Mouse (Mus musculus) kidney, adult 18-20 months (tissue): ENCODE measurements around the gene Rbpj.
A peak's percentile ranks its signal among the peaks of the same experiment; 100 is the strongest.

Experiments used
- DNase-seq: peaks from one replicate; pipeline ENCODE4 v3.0.0; 2021

Gene Rbpj

DNA sequence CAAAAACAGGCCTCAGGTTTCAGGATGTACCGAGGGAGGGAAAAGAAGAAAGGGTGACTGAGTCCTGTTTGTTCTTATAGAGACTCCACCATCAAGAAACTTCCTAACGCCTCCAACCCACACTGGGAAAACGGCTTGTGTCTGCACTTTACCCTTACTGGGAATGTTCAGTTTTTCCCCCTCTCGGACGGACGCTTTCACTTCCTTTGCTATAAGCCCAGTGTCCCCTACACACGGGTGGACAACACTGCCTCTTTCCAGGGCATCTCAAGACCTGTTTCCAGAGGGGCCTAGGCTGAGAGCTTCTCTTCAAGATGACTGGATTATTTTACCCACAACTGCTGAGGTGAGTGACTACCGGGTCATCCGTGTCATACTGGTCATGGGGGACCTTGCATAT lies at the start of gene Rbpj:
TSS of gene Rbpj (plus strand) at position 270 of the 400 bp plus-strand sequence.
- no peak for DNase-seq

- DNase-seq = no peak
Measured at GRCm38 (mm10) chr5:53420777-53421176, 45.2 kb upstream of the Rbpj start.

- DNase-seq = no peak
Measured at GRCm38 (mm10) chr5:53421291-53421690, 44.7 kb upstream of the Rbpj start.

DNA sequence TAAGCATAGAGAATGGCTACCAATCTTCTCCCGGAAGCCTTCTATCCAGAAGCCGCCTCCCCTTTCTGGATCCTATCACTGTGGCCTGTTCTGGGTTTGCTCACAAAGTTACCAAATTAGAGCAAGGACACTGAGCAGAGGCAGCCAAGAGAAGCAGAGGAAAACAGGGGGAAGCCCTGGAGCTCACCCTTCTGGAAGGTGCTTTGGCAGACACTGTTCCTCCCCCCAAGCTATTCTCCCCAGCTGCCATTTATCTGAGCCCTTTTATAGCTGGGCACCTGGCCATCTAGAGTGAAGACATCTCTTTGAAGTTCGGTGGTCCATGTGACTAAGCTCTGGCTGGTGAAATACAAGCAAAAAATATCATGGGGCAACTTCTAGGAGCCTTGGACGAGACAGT lies 38.5 kb upstream of the Rbpj start:
- DNase-seq = no peak

- DNase-seq = no peak
Measured at GRCm38 (mm10) chr5:53429683-53430477, 36.1 kb upstream of the Rbpj start.

DNA sequence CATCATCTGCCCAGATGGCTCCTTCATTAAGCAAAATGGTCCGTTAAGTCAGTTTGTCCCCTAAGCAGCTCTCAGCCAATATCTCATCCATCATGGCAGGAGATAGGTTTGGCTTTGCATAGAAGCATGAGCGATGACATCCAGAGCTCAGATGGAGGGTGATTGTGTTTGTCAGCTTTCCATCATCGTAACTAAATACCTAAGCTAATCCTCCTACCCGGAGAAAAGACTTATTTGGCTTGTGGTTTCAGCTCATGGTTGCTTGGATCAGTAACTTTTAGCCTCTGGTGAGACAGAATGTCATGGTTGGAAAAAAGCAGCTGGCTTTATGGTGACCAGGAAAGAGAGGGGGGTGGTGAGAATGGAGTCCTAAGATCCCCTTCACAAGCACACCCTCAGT lies 33.5 kb upstream of the Rbpj start:
- DNase-seq = no peak

DNA sequence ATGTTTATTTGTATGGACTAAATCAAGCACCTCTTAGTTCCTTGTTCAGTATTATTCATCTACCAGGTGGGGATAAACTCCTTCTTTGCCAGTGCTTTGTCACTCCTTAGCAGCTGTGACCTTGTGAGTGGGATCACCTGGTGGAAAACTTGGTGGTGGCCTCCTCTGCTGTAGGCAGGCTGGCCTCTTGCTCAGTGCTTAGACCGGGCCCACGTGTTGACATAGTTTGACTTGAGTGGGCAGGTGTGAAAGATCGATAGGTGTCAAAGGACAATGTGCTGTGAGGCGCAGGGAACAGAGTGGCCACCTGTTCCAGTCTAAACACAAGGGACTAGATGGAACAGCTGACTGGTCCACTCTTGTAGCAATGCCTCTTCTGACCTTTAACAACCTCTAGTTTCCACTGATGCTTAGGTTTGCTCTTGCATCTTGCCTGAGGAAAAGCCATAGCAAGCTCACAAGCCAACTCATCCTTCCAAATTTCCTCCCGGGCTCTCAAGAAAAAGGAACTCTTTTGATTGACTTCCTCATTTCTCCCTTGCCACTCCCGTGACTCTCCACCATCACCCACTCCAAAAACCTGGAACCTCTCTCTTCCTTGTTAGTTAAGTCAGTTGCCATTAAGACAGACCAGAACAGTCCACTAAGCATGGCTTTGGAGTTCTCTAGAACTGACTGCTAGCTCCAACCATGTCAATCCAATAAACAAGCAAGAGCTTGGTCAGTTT lies 28.9 kb upstream of the Rbpj start:
- DNase-seq = no peak

- no peak for DNase-seq
Measured at GRCm38 (mm10) chr5:53437767-53438166, 28.2 kb upstream of the Rbpj start.

GRCm38 (mm10) chr5:53438268-53438667 lies 27.7 kb upstream of the Rbpj start:
- no peak for DNase-seq

DNA sequence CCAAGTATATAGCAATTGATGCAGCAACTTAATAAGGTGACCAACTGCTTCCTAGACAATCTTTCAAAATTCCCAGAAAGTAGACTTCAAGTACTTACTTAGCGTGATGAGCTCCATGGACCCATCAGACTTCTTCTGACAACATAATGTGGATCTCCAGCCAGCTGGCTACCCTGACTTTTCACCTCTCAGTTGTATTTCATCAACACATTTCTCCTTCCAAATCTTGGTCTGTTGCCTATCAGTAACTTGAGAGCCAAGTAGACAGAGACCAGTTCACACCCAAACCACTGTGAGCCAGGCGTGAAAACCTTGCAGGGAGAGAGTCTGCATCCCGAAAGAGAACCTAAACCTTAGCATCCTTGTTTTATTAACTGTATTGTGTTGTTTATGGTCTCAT lies 26.3 kb upstream of the Rbpj start:
- DNase-seq = no peak

DNA sequence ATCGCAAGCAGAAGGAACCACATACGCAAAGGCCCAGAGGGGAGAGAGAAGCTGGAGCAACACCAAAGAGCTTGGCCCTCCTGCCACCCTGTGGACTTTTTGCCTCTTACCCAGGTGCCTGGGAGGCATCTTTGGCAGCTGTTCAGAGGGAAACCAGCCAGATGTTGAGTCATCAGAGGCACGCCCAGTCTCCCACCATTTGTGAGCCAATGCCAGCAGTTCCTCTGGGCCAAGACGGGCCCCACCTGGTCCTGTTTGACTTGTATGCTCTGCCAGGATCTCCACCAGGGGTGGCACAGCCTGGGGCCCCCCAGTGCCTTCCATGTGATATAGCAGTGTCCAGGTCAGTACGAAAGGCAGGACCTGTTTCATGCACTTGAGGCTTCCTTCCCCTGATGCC lies 21.9 kb upstream of the Rbpj start:
- peak; percentile 61 for DNase-seq

DNA sequence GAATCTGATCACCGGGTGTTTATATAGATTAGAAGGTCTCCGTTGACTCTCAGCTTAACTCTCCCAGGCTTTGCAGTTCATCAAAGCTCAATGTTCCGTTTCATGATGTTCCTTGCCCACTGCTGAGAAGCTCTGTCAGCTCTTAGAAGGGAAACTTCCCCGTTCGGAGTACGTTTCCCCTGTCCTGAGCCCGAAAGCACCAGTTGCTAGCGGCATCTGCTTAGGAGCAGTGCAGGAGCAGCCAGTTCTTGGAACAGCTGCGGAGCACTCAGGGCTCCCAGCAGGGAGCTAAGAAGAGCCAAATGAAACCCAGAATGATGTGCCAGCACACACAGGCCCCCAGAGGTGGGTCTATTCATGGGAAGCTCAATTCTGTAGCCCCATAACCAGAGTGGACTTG lies 15.0 kb upstream of the Rbpj start:
- no peak for DNase-seq

DNA sequence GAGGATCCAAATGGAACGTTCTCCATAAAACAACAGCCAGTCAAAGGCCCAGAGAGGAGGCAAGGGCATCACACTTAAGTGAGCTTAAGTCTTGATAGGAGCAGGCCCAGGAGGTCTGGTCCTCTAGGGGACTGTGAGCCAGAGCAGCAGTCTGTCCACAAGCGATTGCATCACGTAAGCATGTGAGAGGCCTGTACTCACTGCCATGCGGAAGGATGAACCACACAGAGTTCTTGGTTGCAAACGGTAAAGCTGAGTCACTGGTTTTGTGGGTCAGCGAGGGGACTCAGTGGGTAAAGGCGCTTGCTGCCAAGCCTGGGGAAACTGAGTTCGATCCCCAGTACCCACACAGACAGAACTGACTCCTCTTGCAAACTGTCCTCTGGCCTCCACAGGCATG lies 14.1 kb upstream of the Rbpj start:
- no peak for DNase-seq

DNA sequence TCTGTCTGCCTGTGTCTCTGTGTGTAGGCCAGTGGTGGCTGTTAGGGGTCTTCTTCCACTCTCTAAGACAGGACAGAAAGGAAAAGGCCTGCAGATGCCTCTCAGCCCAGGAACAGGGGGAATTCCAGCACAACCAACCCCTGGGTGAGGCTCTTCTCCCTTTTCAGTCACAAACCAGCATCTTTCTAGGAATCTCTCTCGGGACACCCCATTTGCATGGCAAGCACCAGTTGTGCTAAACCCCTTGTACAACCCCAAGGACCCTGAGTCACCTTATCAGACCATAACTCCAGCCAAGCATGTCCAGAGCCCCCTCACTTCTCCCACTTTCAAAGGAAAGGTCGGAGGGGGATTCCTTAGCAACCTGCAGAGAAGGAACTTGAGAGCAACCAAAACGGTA lies 13.0 kb upstream of the Rbpj start:
- no peak for DNase-seq

DNA sequence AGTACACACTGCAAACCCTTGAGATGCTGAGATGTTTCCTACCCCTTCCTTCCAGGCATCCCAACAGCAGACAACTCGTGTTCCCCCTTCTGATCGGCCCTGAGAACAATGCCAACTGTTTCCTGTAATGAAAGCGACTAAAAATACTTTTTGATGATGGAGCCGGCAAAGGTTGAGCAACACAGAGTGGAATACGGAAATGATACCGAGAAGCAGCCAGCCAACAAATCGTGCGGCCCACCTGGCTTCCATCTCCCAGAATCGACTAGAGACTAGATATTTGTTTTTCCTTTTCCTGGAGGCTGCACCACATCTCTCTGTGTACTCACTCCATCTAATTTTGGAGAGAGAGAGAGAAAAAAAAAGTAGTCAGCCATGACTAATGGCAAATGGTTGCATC lies 11.2 kb upstream of the Rbpj start:
- no peak for DNase-seq

GRCm38 (mm10) chr5:53455459-53455858 lies 10.5 kb upstream of the Rbpj start:
- DNase-seq = no peak

DNA sequence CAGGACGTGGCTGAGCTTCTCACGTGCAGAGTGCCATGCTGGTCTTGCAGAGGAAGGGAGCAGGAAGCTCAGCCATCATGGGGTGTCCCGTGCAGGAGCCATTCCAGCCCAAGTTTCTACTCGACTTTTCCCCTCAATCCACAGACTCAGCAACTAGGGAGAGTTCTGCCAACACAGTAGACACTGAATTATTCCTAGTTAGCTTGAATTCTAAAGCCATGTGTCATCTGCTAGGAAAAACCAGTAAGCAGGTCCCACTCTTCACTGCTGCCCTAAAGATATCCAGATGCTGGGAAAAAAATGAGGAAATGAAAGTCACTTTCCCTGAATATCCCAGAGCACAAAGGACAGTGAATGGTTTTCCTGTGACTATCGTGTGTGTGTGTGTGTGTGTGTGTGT lies 5.8 kb upstream of the Rbpj start:
- DNase-seq = no peak

DNA sequence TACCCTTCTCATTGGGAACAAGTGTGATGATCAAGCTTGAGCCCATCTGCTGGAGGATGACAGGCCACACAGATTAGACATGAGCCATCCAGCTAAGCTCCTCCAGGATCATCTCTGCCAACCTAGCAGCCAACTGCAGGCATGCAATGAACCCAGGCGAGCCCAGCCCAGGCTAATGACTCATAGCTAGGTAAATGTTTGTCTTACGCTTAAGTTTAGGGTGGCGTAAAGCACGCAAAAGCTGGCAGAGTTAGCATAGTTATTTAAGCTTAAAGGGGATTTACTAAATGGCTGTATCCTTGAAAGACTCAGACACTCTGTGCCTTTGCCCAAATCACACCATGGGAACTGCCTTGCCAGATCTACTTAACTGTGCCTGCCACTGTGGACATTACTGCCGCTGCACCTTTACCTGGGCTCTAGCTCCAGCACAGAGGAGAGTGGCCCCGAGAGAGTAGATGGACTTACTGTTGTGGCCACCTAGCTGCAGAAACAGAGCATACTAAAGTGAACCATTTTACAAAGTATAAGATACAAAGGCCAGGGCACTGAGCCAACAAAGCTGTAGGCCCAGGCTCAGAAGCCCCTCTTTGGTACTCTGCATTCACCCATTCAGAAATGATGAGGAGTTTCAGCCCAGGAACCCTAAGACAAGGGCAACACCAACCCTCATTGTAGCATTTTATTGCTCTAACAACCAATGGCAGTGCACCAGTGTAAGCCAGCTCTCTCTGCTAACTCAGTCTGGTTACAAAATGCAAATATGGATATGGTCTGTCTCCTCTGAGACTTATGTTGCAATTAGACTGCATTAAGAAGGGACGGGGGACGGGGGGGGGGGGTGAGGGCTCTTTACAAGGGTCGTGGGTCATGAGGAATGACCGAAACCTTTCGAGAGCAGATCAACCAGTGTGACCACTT lies 2.6 kb upstream of the Rbpj start:
- DNase-seq = no peak

DNA sequence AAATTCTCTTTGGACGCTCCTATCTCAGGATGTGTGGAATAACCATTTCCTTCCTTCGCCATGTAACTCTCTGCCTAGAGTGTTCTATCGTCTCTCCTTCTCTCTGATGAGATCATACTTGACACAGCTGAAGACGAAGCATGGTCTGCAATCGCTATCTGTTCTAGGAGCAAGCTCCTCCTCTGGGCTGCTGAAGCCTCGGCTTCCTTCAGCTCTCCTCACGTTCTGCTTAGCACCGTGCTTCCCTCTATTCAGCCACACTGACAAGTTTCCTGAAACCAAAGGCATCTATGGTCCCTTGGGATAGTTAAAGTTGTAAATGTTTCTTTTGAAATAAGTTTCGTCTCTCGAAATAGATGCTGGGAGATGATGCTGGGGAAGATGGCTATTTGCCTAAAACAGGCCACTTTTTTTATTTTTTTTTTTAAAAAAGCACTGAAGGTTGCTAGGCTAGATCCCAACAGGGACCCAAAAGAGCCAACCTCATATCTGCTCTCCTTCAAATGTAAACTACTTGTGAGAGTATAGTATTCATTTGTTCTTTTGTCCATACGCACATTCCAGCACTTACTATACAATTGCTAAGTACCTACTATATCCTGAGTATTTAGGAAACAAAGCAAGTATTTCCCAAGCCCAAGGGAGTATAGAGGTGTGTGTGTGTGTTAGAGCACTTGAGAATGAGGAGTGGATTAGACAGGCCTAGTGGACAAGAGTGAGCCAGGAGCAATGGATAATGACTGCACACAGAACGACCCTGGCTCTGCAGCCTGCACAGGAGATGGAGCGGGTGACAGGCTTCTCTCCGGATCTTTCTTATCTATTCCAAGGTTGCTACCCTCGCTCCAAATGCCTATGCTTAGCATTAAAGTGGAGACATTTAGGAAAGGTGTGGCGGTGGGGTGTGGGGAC lies 726 bp downstream of the Rbpj start:
- no peak for DNase-seq

GRCm38 (mm10) chr5:53467602-53468001 lies 1.6 kb downstream of the Rbpj start:
- no peak for DNase-seq

GRCm38 (mm10) chr5:53468366-53468765 lies 2.4 kb downstream of the Rbpj start:
- DNase-seq = no peak

GRCm38 (mm10) chr5:53469098-53469776 lies 3.3 kb downstream of the Rbpj start:
- peak; percentile 55 for DNase-seq
